Mouse (Mus musculus): ENCODE data around the gene Haghl. TPM values are rescaled to one million over a fixed set of nuclear protein-coding genes. Genes with fewer than 3 reads are reported as not detected.

Haghl gene
- polyA plus RNA-seq, 2 experiments: 69.3 to 113 TPM

GRCm38 (mm10) chr17:25817662-25818061 is 32.2 kb upstream of the Haghl start:
- Histone ChIP-seq H3K4me3 (replicated peaks; ENCODE audit: low read length) (no peak overlapping the region), H3K36me3 (ENCODE audit: control insufficient read depth, insufficient read depth, low read length) (no peaks in the 10 kb centered on the region), H3K9me3 (ENCODE audit: control insufficient read depth, low read length) (no peaks in the 10 kb centered on the region), H3K4me1 (ENCODE audit: control insufficient read depth, insufficient read depth, low read length) (0 out of 2 replicates have a peak, but pooled peaks cover 4% of the 10 kb centered on the region), H3K4me2 (replicated peaks; ENCODE audit: low read depth, low read length, severe bottlenecking) (no peak overlapping the region), H3K9ac (ENCODE audit: low read depth, low read length, severe bottlenecking) (no peak overlapping the region), H3K27me3 (ENCODE audit: control insufficient read depth, insufficient read depth, low read length) (peaks cover 41% of the 10 kb centered on the region), H3K27ac (replicated peaks; ENCODE audit: low read depth, low read length) (no peak overlapping the region)
- no peak for ATAC-seq (ENCODE audit: low FRiP score, low read depth)
- DNase-seq (ENCODE audit: low spot score): no peak
- 82% methylated on average over 11 of the region's 11 CpGs for WGBS
- TF ChIP-seq POLR2A (IDR thresholded peaks at IDR 0.05; ENCODE audit: borderline replicate concordance, extremely low read depth, insufficient read depth, insufficient read length): no peak

GRCm38 (mm10) chr17:25813471-25813870 is 28.0 kb upstream of the Haghl start:
- Histone ChIP-seq H3K4me2 (replicated peaks; ENCODE audit: low read depth, low read length, severe bottlenecking) (no peak overlapping the region), H3K27ac (replicated peaks; ENCODE audit: low read depth, low read length) (no peak overlapping the region), H3K9me3 (ENCODE audit: control insufficient read depth, low read length) (no peaks in the 10 kb centered on the region), H3K9ac (ENCODE audit: low read depth, low read length, severe bottlenecking) (no peak overlapping the region), H3K4me3 (replicated peaks; ENCODE audit: low read length) (no peak overlapping the region), H3K4me1 (ENCODE audit: control insufficient read depth, insufficient read depth, low read length) (peaks cover 9% of the 10 kb centered on the region), H3K36me3 (ENCODE audit: control insufficient read depth, insufficient read depth, low read length) (no peaks in the 10 kb centered on the region), H3K27me3 (ENCODE audit: control insufficient read depth, insufficient read depth, low read length) (peaks cover 38% of the 10 kb centered on the region)
- ATAC-seq (ENCODE audit: low FRiP score, low read depth) (peak; percentile 50; the same call in 1 of the 2 replicates), DNase-seq (ENCODE audit: low spot score) (peak; percentile 88)
- TF ChIP-seq POLR2A (IDR thresholded peaks at IDR 0.05; ENCODE audit: borderline replicate concordance, extremely low read depth, insufficient read depth, insufficient read length): no peak
- WGBS: 1% methylated on average over 16 of the region's 20 CpGs

- Histone ChIP-seq H3K4me1 (ENCODE audit: control insufficient read depth, insufficient read depth, low read length) (peaks cover 9% of the 10 kb centered on the region), H3K4me2 (replicated peaks; ENCODE audit: low read depth, low read length, severe bottlenecking) (no peak overlapping the region), H3K9me3 (ENCODE audit: control insufficient read depth, low read length) (no peaks in the 10 kb centered on the region), H3K9ac (ENCODE audit: low read depth, low read length, severe bottlenecking) (no peak overlapping the region), H3K4me3 (replicated peaks; ENCODE audit: low read length) (no peak overlapping the region), H3K36me3 (ENCODE audit: control insufficient read depth, insufficient read depth, low read length) (no peaks in the 10 kb centered on the region), H3K27me3 (ENCODE audit: control insufficient read depth, insufficient read depth, low read length) (peaks cover 30% of the 10 kb centered on the region), H3K27ac (replicated peaks; ENCODE audit: low read depth, low read length) (no peak overlapping the region)
- ATAC-seq (ENCODE audit: low FRiP score, low read depth) (no peak), DNase-seq (ENCODE audit: low spot score) (no peak)
- no peak for TF ChIP-seq POLR2A (IDR thresholded peaks at IDR 0.05; ENCODE audit: borderline replicate concordance, extremely low read depth, insufficient read depth, insufficient read length)
- WGBS: 66% methylated on average over 4 of the region's 4 CpGs
Observed at GRCm38 (mm10) chr17:25810890-25811289, 25.4 kb upstream of the Haghl start.

- 9% methylated on average over 25 of the region's 25 CpGs for WGBS
- TF ChIP-seq POLR2A (IDR thresholded peaks at IDR 0.05; ENCODE audit: borderline replicate concordance, extremely low read depth, insufficient read depth, insufficient read length): no peak
- H3K4me2 ChIP-seq (replicated peaks; ENCODE audit: low read depth, low read length, severe bottlenecking): peak overlapping the region; percentile 96
- ATAC-seq (ENCODE audit: low FRiP score, low read depth): no peak
- peak overlapping the region; percentile 66 for H3K4me3 ChIP-seq (replicated peaks; ENCODE audit: low read length)
- no peak for DNase-seq (ENCODE audit: low spot score)
- peaks cover 30% of the 10 kb centered on the region for H3K27me3 ChIP-seq (ENCODE audit: control insufficient read depth, insufficient read depth, low read length)
- H3K36me3 ChIP-seq (ENCODE audit: control insufficient read depth, insufficient read depth, low read length): no peaks in the 10 kb centered on the region
- H3K9me3 ChIP-seq (ENCODE audit: control insufficient read depth, low read length): no peaks in the 10 kb centered on the region
- H3K4me1 ChIP-seq (ENCODE audit: control insufficient read depth, insufficient read depth, low read length): peaks cover 9% of the 10 kb centered on the region
- peak overlapping the region; percentile 63 for H3K9ac ChIP-seq (ENCODE audit: low read depth, low read length, severe bottlenecking)
- H3K27ac ChIP-seq (replicated peaks; ENCODE audit: low read depth, low read length): no peak overlapping the region
Observed at GRCm38 (mm10) chr17:25809606-25810340, 24.3 kb upstream of the Haghl start.

GRCm38 (mm10) chr17:25808789-25809605 is 23.5 kb upstream of the Haghl start, which contains the start of gene Fbxl16:
Gene Fbxl16, plus strand, starts transcription at chr17:25809085.
- peak within 1 kb of the TSS; percentile 63 for H3K9ac ChIP-seq (ENCODE audit: low read depth, low read length, severe bottlenecking)
- H3K4me3 ChIP-seq (replicated peaks; ENCODE audit: low read length): peak within 1 kb of the TSS; percentile 66
- peak; percentile 82 for DNase-seq (ENCODE audit: low spot score)
- no peak for TF ChIP-seq POLR2A (IDR thresholded peaks at IDR 0.05; ENCODE audit: borderline replicate concordance, extremely low read depth, insufficient read depth, insufficient read length)
- no peak within 1 kb of the TSS for H3K27ac ChIP-seq (replicated peaks; ENCODE audit: low read depth, low read length)
- peak; percentile 89 for ATAC-seq (ENCODE audit: low FRiP score, low read depth)
- H3K4me1 ChIP-seq (ENCODE audit: control insufficient read depth, insufficient read depth, low read length): peaks cover 9% of the 10 kb centered on the region
- WGBS: 3% methylated on average over 60 of the region's 100 CpGs
- no peaks in the 10 kb centered on the region for H3K9me3 ChIP-seq (ENCODE audit: control insufficient read depth, low read length)
- H3K4me2 ChIP-seq (replicated peaks; ENCODE audit: low read depth, low read length, severe bottlenecking): peak within 1 kb of the TSS; percentile 96
- no peaks in the 10 kb centered on the region for H3K36me3 ChIP-seq (ENCODE audit: control insufficient read depth, insufficient read depth, low read length)
- H3K27me3 ChIP-seq (ENCODE audit: control insufficient read depth, insufficient read depth, low read length): peaks cover 30% of the 10 kb centered on the region

Measured in limb, embryonic 14.5 days (tissue).